In genomic region chr9:91981955-91982621, GRCm38 (mm10) we compare ENCODE assay signal across 23 mouse cellular contexts.
DNase-seq lines count a peak whose midpoint lies in the region; ATAC-seq and TF ChIP-seq lines count a peak whose summit lies in the region.
"Had no signal": no experiment of that assay in that cellular context is flagged by ENCODE, and none has a peak within 500 bp of the region (broad histone marks: within the 10 kb centered on the region; RNA-seq: fewer than 3 reads in every experiment).

No protein-coding gene starts in this region.

- no peaks in the 10 kb centered on the region for H3K27me3 ChIP-seq in Patski
- H3K27me3 ChIP-seq: forebrain, embryonic 13.5 days; heart, embryonic 13.5 days; hindbrain, embryonic 12.5 days had no signal

- ATAC-seq in Patski, result peak; percentile 31
- peak; percentile 83 for ATAC-seq in common myeloid progenitor, adult 5-6 weeks (replicated peaks; ENCODE audit: low read depth, poor library complexity, severe bottlenecking)
- ATAC-seq in megakaryocyte, adult 5-6 weeks (ENCODE audit: poor library complexity, severe bottlenecking), result peak; percentile 73
- ATAC-seq: forebrain, embryonic 13.5 days; liver, postnatal 0 days; midbrain, embryonic 16.5 days had no signal

- in situ Hi-C loops in Patski (cut with MboI; ENCODE audit: low pct_unique_long_range_greater_than_20kb), result no loop called here

- TF ChIP-seq CTCF in Patski (IDR thresholded peaks at IDR 0.05), result no peak

- POLR2A ChIA-PET in Patski (lab: Charles Lee), result no interaction called here

- DNase-seq in kidney, postnatal 14 days, result peak; percentile 4
- DNase-seq in kidney, postnatal 10 days, result no peak
- no peak for DNase-seq in Patski (ENCODE audit: low read depth, low spot score)
- DNase-seq in urinary bladder, postnatal 36 days (ENCODE audit: low spot score in 2 of 2), result no peak
- no peak for DNase-seq in ovary, postnatal 36 days (ENCODE audit: low spot score)
- DNase-seq: adrenal gland, postnatal 10 days; cerebellum, adult 2 months; gastrocnemius, postnatal 14 days; heart, adult 18-20 months; heart, postnatal 14 days; liver; liver, postnatal 0 days; lung, postnatal 14 days; right cerebral cortex, adult 18-20 months; right cerebral cortex, postnatal 4 days; thymus, adult 18-20 months; thymus, postnatal 36 days had no signal

- CTCF ChIA-PET in Patski (lab: Charles Lee), result no interaction called here

Comparison
In these comparisons a context has a peak if more than half of its experiments do, and no peak if none do; other contexts are left out.
1. ATAC-seq: peak in every context shown above with its lines; median percentile 83 in common myeloid progenitor, adult 5-6 weeks; 73 in megakaryocyte, adult 5-6 weeks; 31 in Patski.